Mouse (Mus musculus): Measurements from ENCODE around the gene Vtn.
A peak's percentile ranks its signal among the peaks of the same experiment; 100 is the strongest.
"Not testable (repeated sequence)": the region's sequence is repeated elsewhere in the genome, so short reads cannot be mapped to it uniquely, and the experiment has no call there.

The Vtn gene

GRCm38 (mm10) chr11:78499543-78499942, 652 bp downstream of the Vtn start:
- no peak for DNase-seq

DNA sequence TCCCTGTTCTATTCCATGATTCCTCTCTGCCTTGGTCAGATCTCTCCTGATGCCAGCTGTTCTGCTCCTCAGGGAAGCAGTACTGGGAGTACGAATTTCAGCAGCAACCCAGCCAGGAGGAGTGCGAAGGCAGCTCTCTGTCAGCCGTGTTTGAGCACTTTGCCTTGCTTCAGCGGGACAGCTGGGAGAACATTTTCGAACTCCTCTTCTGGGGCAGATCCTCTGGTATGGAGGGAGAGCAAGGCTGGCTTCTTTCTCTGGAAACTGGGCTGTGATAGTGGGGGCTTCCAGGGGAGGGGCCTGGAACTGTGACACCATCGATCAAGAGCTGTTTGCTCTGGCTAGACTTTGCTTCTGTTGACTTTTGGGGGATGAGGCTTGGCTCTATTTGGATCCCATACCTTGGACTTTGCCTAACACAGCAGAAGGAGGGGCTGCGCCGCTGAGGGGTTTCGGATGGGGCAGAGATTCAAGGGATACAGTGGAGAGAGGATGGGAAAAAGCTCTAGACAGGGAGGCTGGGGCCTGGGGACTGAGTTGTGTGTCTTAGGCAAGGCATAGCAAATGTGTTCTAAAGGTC, 1.8 kb downstream of the Vtn start:
- DNase-seq: no peak

DNA sequence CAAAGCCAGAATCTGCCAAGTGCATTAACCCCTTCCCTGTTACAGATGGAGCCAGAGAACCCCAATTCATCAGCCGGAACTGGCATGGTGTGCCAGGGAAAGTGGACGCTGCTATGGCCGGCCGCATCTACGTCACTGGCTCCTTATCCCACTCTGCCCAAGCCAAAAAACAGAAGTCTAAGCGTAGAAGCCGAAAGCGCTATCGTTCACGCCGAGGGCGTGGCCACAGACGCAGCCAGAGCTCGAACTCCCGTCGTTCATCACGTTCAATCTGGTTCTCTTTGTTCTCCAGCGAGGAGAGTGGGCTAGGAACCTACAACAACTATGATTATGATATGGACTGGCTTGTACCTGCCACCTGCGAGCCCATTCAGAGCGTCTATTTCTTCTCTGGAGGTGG, 2.6 kb downstream of the Vtn start:
- no peak for DNase-seq

- DNase-seq: no peak
These were observed 4.2 kb downstream of the Vtn start, which contains the start of gene Sebox for GRCm38 (mm10) chr11:78502909-78503650. Gene Sebox, plus strand, starts transcription at chr11:78503447.

GRCm38 (mm10) chr11:78505430-78505829, 6.5 kb downstream of the Vtn start:
- no peak for DNase-seq

DNA sequence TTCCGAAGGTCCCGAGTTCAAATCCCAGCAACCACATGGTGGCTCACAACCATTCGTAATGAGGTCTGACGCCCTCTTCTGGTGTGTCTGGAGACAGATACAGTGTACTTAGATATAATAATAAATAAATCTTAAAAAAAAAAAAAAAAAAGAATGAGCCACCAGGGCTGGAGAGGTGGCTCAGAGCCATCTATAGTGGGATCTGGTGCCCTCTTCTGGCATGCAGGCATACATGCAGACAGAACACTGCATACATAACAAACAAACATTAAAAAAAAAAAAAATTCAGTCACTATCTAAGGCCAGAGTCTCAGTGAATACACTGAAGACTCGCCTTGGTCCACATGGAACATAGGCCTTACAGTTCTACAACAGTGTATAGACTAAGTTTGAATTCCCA, 10.3 kb downstream of the Vtn start:
- DNase-seq: no peak

GRCm38 (mm10) chr11:78512025-78512957, 13.4 kb downstream of the Vtn start, which contains the start of the genes Tmem199 and Poldip2:
Gene Tmem199, minus strand, starts transcription at chr11:78512172.
Gene Poldip2, plus strand, starts transcription at chr11:78512193.
- peak; percentile 88 for DNase-seq

DNA sequence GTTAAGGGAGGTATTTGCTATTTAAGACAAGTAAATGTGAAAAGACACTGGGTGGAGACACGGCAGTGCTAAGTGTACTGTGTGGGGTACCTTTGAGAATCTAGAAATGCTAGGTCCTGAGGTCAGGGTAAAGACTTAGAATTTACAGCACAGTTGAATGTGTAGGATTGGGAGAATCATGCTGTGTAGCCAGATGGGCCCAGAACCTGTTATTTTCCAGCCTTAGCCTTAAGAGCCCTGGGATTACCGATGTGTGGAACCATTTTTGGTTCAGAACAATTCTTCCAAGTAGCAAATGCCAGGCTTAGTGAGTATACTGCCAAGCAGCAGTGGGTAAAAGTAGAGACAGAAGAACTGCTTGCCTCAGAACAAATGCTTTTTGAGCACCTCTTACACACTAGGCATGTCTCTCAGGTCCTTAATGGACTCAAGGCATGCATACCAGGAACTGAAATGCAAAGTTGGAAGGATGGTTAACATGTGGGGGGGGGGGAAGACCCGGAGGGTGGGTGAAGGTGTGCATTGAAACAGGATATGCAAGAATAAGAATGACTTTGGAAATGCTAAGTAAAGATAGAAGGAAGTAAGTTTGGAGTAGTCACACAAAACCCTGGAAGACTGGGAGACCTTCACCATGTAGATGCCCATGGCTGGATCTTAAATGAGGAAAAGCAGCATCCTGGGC, 14.4 kb downstream of the Vtn start:
- DNase-seq: no peak

- no peak for DNase-seq
These were observed 16.8 kb downstream of the Vtn start for GRCm38 (mm10) chr11:78515549-78516325.

DNA sequence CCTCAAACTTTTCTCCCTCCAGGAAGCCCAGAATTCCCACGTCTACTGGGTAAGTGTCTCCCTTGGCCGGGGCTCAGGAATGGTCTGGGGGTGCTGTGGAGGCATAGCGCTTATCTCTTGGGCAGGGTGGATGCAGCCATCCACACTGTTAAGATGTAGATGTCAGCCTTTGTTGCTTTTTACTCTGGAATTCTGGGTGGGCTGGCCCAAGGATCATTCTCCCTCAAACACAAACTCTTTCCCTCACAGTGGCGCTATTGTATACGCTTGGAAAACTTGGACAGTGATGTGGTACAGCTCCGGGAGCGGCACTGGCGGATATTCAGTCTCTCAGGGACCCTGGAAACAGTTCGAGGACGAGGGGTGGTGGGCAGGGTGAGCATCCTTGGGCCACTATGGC, 20.0 kb downstream of the Vtn start:
- DNase-seq: no peak

DNA sequence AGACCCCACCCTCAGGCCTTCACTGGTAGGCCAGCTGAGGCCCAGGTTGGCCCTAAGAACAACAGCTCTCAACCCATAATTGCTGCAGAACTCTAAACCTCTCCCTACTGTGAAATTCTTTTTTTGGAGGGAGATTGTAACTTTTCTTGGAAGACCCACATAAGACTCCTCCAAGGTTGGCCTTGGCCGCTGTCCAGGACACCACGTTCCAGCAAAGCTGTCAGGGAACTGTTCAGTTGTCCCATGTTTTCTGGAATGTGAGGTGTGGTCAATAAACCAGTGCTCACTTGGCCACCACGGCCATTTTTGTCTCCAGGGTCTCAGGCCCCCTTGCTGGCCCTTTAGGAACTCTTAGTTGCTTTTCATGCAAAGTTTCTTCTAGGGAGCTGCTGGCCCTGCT, 23.0 kb downstream of the Vtn start:
- DNase-seq: no peak

DNA sequence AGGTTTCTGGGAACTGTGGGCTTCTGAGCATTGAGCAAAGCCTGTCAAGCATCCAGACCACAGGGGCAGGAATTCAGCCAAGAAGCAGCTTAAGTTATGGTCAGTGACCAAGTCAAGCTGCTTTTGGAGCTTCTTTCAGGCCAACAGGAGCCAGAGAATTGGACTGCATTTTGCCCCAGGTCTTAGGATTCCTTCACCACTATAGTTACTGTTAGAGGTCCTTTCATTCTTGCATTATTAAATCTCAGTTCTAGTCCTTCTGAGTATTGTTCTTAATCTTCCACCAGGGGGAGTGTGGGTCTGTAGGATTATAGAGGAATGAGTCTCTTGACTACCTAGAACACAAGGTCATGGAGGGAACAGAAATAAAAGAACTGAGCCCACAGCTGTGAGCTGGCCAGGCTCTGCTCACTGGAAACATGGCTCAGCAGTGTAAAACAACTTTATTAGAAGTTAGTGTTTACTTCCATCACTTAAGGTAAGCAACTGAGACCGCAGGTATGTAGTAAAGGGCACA, 23.6 kb downstream of the Vtn start:
- DNase-seq: peak; percentile 62

- DNase-seq: no peak
These were observed 24.5 kb downstream of the Vtn start for GRCm38 (mm10) chr11:78523241-78523955.

DNA sequence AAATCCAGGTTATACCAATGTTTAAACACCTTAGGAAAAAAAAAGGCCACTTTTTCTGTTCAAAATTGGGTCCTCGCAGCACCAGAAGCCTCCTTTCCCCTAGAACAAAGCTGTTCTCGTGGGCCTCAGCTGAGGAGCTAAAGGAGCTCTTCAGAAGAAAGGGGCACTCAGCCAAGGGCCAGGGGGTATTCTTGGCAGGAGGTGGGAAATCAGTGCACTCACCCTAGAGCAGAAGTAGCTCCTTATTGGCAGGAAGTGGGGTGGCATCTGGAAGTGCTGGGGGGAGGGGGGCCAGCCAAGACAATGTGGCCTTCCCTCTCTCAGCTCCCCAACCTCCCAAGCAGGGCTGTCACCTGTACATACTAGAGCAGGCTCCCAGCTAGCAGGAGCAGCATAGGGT, 25.9 kb downstream of the Vtn start:
- DNase-seq: no peak

- DNase-seq: no peak
These were observed 29.8 kb downstream of the Vtn start for GRCm38 (mm10) chr11:78528714-78529113.

- no peak for DNase-seq
These were observed 31.1 kb downstream of the Vtn start for GRCm38 (mm10) chr11:78530001-78530400.

DNA sequence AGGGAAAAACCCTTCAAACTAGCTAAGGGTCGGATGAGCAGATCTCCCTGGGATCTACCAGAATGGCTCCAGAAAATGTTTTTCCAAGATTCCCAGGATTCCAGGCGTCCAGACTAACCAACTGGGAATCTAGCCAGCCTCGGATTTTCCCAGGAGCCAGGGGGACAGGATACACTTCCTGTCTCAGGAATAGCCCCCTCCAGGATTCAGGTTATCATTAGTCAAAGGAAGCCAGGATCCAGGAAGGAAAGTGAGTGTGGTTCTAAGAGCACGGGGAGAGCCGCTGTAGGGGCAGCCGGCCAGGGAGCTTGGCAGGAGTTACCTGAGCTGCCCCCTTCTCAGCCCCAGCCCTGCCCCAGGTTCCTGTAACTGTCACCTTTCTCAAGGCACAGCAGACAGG, 32.2 kb downstream of the Vtn start:
- peak; percentile 78 for DNase-seq

DNA sequence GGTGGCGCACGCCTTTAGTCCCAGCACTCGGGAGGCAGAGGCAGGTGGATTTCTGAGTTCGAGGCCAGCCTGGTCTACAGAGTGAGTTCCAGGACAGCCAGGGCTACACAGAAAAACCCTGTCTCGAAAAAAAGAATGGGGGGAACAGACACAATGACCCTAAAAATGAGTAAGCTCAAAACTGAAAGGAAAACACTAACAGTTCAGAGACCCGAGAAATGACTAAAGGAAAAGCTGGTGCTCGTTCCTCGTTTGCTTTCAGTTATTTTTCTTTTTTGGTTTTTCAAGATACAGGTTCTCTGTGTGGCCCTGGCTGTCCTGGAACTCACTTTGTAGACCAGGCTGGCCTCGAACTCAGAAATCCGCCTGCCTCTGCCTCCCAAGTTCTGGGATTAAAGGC, 32.6 kb downstream of the Vtn start:
- DNase-seq: not testable (repeated sequence)

DNA sequence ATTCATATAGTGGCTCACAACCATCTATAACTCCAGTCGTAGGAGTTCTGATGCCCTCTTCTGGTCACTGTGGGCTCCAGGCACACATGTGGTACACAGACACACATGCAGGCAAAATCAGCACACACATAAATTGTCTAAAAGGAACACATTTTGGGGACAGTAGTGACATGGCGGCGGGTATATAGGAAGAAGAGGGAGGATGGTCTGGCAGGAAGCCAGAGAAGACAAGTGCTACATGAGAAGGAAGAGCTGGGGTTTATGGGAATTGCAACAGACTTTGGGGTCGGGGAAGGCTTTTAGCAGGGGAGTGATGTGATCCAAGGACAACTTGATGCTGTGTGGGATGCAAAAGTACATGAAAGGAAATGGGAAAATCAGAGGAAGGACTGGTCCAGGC, 35.6 kb downstream of the Vtn start:
- DNase-seq: no peak

DNA sequence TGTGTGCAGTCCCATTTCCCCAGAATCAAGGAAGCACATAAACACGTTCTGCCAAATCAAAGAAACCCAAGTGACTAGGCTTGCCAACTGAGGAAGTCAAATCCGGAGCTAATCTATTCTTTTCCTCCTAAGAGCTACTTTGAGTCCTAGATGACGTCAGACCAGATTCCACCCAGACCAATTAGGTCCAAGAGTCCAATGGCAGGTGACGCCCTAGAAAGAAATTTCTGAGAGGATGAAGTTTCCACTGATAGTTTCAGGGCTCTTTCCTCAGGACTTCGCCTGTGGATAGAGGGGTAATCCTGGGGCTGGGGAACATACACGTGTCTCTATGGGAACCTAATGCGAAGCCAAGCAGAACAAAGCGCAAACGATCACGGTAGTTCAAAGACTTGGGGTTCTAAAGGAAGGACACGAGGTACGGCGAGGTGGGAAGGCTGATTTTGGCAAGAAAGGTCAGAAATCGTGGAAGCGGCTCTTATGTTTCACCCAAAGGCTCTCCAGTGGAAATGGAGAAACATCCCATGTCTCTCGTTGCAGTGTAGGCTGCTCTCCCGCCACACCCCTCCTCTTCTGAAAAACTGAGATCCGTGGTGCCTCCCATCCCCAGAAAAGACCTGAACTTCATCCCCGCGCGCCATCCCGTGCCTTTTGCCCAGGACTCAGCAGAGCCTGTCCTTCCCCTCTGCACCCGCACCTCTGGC, 36.6 kb downstream of the Vtn start:
- peak; percentile 82 for DNase-seq

Data from kidney, adult 9 months (tissue).